Mouse (Mus musculus) intestine, embryonic 14.5 days (tissue): Measurements from ENCODE around the gene Ptger4. TPM values are rescaled to one million over a fixed set of nuclear protein-coding genes. Genes with fewer than 3 reads are reported as not detected.

ENCODE experiments used
- ATAC-seq: fragments of 200-750 bp; cut with Nextera tagmentation; replicated peaks from 2 replicates; pipeline ENCODE4 v1.8.0; 2017; ENCODE audit warnings: low read depth, moderate number of reproducible peaks, moderate TSS enrichment, moderate library complexity; ENCODE audit not compliant: low FRiP score, low TSS enrichment
- DNase-seq: peaks from one replicate; pipeline ENCODE4 v3.0.0-alpha.2; 2018; ENCODE audit warnings: low spot score
- H3K27ac ChIP-seq: fragments of 300-500 bp; sonication (generic); 2 replicates; pipeline ENCODE4 v1.5.1; 2014; ENCODE audit warnings: low read depth, mild to moderate bottlenecking, control low read depth
- H3K27me3 ChIP-seq: fragments of 300-500 bp; sonication (generic); replicated peaks from 2 replicates; pipeline ENCODE4 v1.6.1; 2014; ENCODE audit warnings: low read length, control low read depth; ENCODE audit not compliant: control insufficient read depth, insufficient read depth
- H3K36me3 ChIP-seq: fragments of 300-500 bp; sonication (generic); 2 replicates; pipeline ENCODE4 v1.6.1; 2014; ENCODE audit warnings: low read length, control low read depth; ENCODE audit not compliant: control insufficient read depth, insufficient read depth
- H3K4me1 ChIP-seq: fragments of 300-500 bp; sonication (generic); replicated peaks from 2 replicates; pipeline ENCODE4 v1.6.1; 2014; ENCODE audit warnings: low read length, control low read depth, mixed read lengths; ENCODE audit not compliant: control insufficient read depth, insufficient read depth
- H3K4me2 ChIP-seq: fragments of 300-500 bp; sonication (generic); 2 replicates; pipeline ENCODE4 v1.6.1; 2014; ENCODE audit warnings: low read length
- H3K4me3 ChIP-seq: fragments of 300-500 bp; sonication (generic); 2 replicates; pipeline ENCODE4 v1.5.1; 2014; ENCODE audit warnings: low read depth, low read length, control low read depth, mixed read lengths
- H3K9ac ChIP-seq: fragments of 300-500 bp; sonication (generic); 2 replicates; pipeline ENCODE4 v1.6.1; 2014; ENCODE audit warnings: mild to moderate bottlenecking, low read length
- H3K9me3 ChIP-seq: fragments of 300-500 bp; sonication (generic); 2 replicates; pipeline ENCODE4 v1.6.1; 2016; ENCODE audit warnings: low read length, control low read depth; ENCODE audit not compliant: control insufficient read depth
- whole genome bisulfite sequencing: fragments of 180-500 bp; shearing (Covaris S2); extraction: QIAGEN DNeasy Blood & Tissue Kit; methylation state at CpG from one replicate; pipeline ENCODE4 v1.1.7; 2014; 5-methylcytosine and 5-hydroxymethylcytosine counted together
- polyA plus RNA-seq: library from polyadenylated mRNA; unstranded; fragments of >200 nt; fragmentation: Nextera tagmentation; extraction: Ambion mirVana; gene quantifications from 2 replicates; pipeline ENCODE4 v1.2.1, GENCODE M21; 2014

Gene Ptger4
- polyA plus RNA-seq, 1 experiment from 2014 or later = 3.9 TPM

DNA sequence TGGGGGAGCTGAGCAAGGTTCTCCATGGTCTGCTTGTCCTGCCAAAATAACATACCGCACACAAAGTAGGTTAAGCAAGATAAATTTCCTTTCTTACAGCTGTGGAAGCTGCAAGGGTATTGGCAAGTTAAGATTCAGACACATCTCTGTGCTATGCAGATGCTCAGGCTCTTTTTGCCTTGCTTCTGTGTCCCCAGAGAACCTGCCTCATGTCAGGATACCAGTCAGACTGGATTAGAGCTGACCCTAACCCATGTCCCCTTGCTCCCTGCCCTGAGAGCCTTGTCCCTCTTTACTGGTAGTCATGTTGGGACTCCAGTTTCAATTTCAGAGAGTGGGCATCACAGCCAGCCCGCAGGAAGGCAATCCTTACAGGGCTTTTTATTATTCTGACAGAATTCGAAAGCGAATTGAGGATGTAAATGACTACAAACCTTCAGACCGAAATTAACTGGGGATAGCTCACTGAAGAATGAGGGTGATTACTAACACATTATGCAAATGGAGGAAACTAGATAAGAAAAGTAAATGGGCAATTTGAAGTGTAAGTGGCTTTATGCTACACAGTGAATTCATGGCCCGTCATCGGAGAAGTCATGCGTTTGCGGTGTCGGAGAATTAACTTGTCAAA, 19.0 kb upstream of the Ptger4 start:
- 83% methylated on average over 10 of the region's 10 CpGs for WGBS
- ATAC-seq = no peak
- Histone ChIP-seq H3K4me3 (no peak overlapping the region), H3K36me3 (no peaks in the 10 kb centered on the region), H3K9ac (no peak overlapping the region), H3K27me3 (no peaks in the 10 kb centered on the region), H3K4me2 (no peak overlapping the region), H3K4me1 (no peaks in the 10 kb centered on the region), H3K9me3 (no peaks in the 10 kb centered on the region), H3K27ac (no peak overlapping the region)
- no peak for DNase-seq

DNA sequence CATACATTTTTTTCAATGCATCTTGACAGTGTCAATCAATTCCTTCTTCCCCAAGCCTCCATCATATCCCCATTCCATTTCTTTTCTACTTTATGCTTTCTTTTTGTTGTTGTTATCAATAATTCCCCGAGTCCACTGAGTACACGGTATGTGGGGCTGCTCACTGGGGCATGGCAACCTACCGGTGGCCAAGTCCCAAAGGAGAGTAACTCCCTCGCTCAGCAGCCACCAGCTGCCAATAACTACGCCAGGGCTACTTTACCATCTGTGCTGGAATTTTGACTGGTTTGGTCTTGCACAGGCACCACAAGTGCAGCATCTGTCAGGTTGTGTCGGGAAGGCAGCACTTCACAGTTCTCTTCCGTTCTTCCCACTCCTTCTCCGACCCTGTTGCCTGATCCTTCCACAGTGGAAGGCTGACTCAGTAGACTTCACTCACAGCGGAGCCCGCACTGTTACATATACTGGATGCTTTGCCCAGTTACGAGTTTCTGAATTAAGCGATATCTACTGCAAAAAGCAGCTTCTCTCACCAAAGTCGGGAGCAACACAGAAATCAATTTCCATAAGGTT, 18.2 kb upstream of the Ptger4 start:
- no peaks in the 10 kb centered on the region for H3K36me3 ChIP-seq
- no peak overlapping the region for H3K27ac ChIP-seq
- ATAC-seq = no peak
- DNase-seq = no peak
- no peaks in the 10 kb centered on the region for H3K4me1 ChIP-seq
- no peaks in the 10 kb centered on the region for H3K9me3 ChIP-seq
- WGBS = 92% methylated on average over 13 of the region's 13 CpGs
- H3K27me3 ChIP-seq = no peaks in the 10 kb centered on the region
- no peak overlapping the region for H3K4me2 ChIP-seq
- no peak overlapping the region for H3K4me3 ChIP-seq
- H3K9ac ChIP-seq = no peak overlapping the region

DNA sequence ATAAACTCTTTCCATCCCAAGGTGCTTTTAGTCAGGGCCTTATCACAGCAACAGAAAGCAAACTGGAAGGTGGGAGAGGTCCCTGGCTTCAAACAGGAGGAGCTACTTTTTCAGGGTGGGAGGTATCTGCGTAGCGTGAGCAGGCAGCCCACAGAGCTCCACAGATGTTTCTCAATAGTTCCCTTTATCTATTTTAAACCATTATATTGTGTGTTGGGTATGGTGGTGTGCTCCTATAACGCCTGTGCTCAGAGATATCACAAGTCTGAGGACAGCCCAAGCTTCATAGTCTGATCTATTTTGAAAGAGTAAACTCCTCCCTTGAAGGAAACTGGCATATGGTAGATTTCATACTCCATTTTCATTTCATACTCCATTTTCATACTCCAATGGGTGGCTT, 17.0 kb upstream of the Ptger4 start:
- no peak for DNase-seq
- no peak for ATAC-seq
- Histone ChIP-seq H3K27ac (no peak overlapping the region), H3K27me3 (no peaks in the 10 kb centered on the region), H3K36me3 (no peaks in the 10 kb centered on the region), H3K4me2 (no peak overlapping the region), H3K4me1 (no peaks in the 10 kb centered on the region), H3K9ac (no peak overlapping the region), H3K9me3 (no peaks in the 10 kb centered on the region), H3K4me3 (no peak overlapping the region)
- WGBS = 81% methylated on average over 3 of the region's 3 CpGs

DNA sequence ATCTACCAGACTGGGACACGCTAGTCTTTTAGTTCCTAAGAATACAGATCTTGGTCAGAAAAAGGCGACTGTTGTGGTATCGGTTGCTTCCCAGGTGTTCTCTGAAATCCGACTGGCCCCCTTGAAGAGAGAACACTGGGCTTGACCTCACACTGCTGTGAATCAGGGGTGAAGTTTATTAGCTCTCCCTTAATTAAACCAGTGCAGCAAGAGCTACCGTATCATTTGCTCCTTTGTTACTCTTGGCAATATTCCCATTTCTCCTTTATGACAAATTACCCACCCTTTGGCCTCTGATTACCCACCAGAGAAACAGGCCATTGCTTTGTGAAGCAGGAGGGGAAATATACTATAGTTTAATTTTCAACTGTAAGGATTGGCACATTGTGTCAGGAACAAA, 16.2 kb upstream of the Ptger4 start:
- Histone ChIP-seq H3K4me2 (no peak overlapping the region), H3K4me1 (no peaks in the 10 kb centered on the region), H3K9ac (no peak overlapping the region), H3K9me3 (no peaks in the 10 kb centered on the region), H3K4me3 (no peak overlapping the region), H3K36me3 (no peaks in the 10 kb centered on the region), H3K27me3 (no peaks in the 10 kb centered on the region), H3K27ac (no peak overlapping the region)
- WGBS = 68% methylated on average over 5 of the region's 5 CpGs
- ATAC-seq = no peak
- DNase-seq = no peak

DNA sequence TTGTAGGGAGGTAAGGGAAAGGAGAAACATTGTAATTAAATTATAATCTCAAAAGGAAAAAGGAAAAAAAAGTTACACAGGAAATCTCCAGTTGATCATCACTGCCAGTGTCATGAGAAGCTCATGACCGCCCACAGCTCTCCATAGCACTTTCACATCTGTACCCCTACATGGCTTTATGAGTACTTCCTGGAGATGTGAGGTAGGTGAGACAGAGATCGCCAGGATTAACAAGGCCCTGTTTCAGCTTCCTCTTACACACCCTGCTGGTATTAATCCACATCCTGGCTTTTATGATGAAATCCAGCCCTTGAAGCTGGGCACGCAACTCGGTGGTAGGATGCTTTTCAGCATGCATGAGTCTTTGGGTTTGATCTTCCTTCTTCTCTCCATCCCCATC, 6.2 kb upstream of the Ptger4 start:
- DNase-seq = no peak
- no peak overlapping the region for H3K4me3 ChIP-seq
- no peak overlapping the region for H3K9ac ChIP-seq
- no peak overlapping the region for H3K27ac ChIP-seq
- H3K4me2 ChIP-seq = no peak overlapping the region
- ATAC-seq = no peak
- WGBS = 89% methylated on average over 4 of the region's 4 CpGs
- H3K9me3 ChIP-seq = no peaks in the 10 kb centered on the region
- H3K36me3 ChIP-seq = no peaks in the 10 kb centered on the region
- peaks cover 5% of the 10 kb centered on the region for H3K27me3 ChIP-seq
- no peaks in the 10 kb centered on the region for H3K4me1 ChIP-seq

DNA sequence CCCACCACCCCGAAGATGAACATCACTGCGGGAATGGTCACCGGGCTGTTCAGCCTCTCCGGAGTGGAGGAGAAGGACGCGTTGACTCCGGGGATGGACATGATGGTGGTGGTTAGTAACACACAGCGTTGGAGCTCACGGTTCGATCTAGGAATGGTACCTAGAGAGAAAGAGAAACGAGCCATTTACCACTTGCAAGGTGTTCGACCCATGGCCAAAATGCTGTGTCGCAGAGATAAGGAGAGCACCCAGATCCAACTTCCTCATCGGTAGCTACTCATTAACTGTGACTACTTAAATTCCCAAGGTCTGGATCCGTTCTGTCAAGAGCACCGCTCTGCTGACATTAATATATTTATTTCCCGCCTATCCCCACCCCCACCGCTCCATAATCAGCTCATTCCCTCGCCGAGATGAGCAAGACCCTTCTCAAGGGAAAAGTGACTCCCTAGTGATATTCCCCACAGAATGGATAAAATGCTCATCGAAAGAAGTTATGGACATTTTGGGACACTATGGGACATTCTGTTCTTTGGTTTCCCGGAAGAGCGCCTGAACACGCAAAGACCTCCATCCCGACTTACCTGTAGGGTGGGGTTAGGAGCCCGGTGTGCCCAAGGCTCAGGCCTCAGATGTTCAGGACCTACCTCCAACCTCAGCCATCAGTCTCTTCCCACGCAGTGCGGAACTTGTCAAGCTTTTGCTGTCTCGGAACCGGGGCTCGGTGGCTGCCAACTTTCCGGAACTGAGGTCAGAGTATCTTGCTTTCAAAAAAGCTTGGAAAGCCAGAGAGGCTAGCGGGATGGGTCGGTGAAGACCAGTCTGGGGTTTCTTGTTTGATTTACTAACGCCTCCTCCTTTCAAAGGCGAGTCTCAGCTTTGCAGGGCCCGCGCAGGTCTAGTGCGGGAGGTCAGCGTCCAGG, 690 bp downstream of the Ptger4 start:
- ATAC-seq (peak; percentile 1; the same call in 1 of the 2 replicates), DNase-seq (no peak)
- Histone ChIP-seq H3K4me2 (peak overlapping the region; percentile 99), H3K9me3 (no peaks in the 10 kb centered on the region), H3K27ac (no peak overlapping the region), H3K36me3 (no peaks in the 10 kb centered on the region), H3K4me3 (peak overlapping the region; percentile 56), H3K9ac (0 out of 2 replicates have a peak overlapping the region, but pooled peaks have one; percentile 32), H3K4me1 (peaks cover 20% of the 10 kb centered on the region), H3K27me3 (peaks cover 47% of the 10 kb centered on the region)
- 7% methylated on average over 40 of the region's 40 CpGs for WGBS

DNA sequence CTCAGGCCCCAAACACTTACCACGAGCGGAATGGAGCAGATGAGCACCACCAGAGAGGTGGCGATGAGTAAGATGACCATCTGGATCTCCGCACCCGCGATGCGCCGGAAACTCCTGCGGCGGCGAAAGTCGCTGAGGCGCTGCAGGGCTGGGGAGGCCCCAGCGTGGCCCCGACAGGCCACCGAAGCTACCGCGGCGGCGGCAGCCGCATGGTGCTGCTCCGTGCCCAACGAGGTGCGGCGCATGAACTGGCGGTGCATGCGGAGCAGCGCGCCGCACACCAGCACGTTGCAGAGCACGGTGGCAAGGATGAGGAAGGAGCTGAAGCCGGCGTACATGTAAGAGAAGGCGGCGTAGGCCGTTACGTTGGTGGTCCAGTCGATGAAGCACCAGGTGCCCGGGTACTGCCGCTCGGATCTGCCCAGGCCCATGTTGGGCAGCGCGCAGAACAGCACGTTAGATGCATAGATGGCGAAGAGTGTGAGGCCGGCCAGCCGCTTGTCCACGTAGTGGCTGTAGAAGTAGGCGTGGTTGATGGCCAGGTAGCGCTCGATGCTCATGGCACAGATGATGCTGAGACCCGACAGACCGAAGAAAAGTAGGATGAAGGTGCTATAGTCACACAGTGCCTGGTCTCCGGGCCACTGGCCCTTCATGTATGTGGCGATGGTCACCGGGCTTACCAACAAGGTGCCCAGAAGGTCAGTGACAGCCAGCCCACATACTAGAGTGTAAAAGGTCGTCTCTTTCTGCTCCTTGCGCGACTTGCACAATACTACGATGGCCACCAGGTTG, 1.5 kb downstream of the Ptger4 start:
- Histone ChIP-seq H3K9ac (peak overlapping the region; percentile 32), H3K4me1 (peaks cover 20% of the 10 kb centered on the region), H3K9me3 (no peaks in the 10 kb centered on the region), H3K27me3 (peaks cover 47% of the 10 kb centered on the region), H3K4me3 (peak overlapping the region; percentile 56), H3K36me3 (no peaks in the 10 kb centered on the region), H3K4me2 (peak overlapping the region; percentile 99), H3K27ac (no peak overlapping the region)
- DNase-seq (peak; percentile 68), ATAC-seq (peak; percentile 20)
- WGBS = 2% methylated on average over 61 of the region's 61 CpGs
